Mouse (Mus musculus): ENCODE measurements around the gene Immt. TPM values are rescaled to one million over a fixed set of nuclear protein-coding genes. Genes with fewer than 3 reads are reported as not detected.

The Immt gene
- 165 and 167 TPM in 2 replicates for polyA plus RNA-seq (2015; fragmentation: Nextera tagmentation; extraction: Ambion mirVana)

DNA sequence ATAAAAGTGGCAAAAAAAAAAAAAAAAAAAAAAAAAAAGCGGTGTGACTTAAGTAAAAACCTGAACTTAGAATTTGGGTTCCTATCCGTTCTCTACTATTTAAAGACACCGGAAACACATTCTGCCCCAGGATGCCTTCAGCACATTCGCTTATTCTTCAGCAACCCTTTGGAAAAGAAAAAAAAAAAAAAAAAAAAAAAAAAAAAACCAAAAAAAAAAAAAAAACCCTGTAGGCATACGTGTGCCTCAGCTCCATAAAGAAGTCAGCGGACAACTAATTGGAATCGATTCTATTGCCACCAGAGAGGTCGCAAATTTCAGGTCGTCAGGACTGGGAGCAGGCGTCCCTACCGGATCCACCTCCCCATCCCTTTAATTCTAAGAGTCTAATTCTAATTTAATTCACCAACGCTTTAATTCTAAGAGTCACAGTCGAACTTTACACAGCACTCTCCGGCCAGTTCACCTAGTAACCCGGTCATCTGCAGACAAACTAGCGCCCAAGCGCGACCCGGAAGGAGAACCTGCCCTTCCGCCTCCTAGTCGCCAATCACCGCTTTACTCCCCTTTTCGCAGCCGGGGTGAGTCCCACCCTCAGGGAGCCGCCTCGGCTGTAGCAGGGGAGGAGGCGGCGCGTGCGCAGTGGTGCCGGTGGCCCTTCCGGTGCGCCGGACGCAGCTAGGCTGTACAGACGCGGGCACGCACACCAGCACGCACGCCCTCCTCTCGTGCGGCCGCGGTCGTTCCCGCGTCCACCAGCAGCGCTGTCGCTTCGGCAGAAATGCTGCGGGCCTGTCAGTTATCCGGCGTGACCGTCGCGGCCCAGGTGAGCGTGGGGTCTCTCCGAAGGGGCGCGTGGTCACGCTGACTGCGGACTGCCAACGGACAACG, at the start of gene Immt:
Immt (plus strand) TSS at position 642 of the 891 bp plus-strand sequence.
- WGBS, result under 1% methylated on average over 64 of the region's 64 CpGs
- peak; percentile 100 for ATAC-seq (ENCODE audit: low FRiP score)
- H3K36me3 ChIP-seq, result peaks cover 19% of the 10 kb centered on the region
- H3K9ac ChIP-seq, result peak within 1 kb of the TSS; percentile 90
- H3K9me3 ChIP-seq, result no peaks in the 10 kb centered on the region
- peak within 1 kb of the TSS; percentile 71 for H3K4me2 ChIP-seq
- 0 out of 2 replicates have a peak, but pooled peaks cover 3% of the 10 kb centered on the region for H3K27me3 ChIP-seq
- H3K27ac ChIP-seq, result peak within 1 kb of the TSS; percentile 94
- peaks cover 14% of the 10 kb centered on the region for H3K4me1 ChIP-seq (replicated peaks)
- H3K4me3 ChIP-seq, result peak within 1 kb of the TSS; percentile 95

DNA sequence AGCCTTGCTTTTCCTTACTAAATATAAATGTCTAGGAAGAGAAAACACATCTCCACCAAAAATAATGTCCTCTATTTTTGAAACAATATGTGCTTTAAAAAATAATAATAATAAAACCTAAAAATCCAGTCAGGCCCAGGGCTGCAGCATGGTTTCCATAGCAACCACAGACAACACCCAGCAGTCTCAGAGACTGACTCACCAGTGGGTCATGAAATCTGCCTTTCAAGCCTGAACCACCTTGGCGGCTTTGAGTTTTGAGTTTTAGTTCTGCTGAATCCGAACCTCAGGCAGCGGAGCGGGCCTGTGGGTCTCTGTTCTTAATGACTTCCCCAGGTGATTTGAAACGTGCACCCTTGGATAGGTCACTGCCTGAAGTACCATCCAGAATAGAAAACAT, 48.0 kb upstream of the Immt start:
- ATAC-seq (ENCODE audit: low FRiP score), result no peak
- Histone ChIP-seq H3K9me3 (no peaks in the 10 kb centered on the region), H3K9ac (no peak overlapping the region), H3K4me1 (replicated peaks) (no peaks in the 10 kb centered on the region), H3K4me3 (no peak overlapping the region), H3K36me3 (peaks cover 88% of the 10 kb centered on the region), H3K4me2 (no peak overlapping the region), H3K27ac (no peak overlapping the region), H3K27me3 (no peaks in the 10 kb centered on the region)
- 95% methylated on average over 5 of the region's 5 CpGs for WGBS

DNA sequence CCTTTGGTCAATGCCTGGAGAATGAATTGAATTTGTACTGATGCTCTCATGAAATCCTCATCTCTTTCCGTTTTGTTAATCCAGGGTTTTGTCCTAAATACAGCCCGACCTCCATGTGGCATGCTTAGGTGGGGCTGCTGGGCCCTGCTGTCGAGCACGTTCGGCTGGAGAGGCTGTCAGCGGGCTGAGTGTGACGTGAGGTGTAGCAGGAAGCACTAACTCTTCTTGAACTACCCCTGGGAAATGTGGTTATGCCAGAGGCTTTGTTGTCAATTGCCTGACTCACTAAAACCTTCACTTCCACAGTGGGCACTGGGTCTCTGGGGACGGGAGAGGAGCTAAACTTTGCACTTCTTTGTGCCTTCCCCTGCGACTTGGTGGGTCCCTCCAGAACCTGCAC, 42.8 kb upstream of the Immt start:
- Histone ChIP-seq H3K9me3 (no peaks in the 10 kb centered on the region), H3K9ac (no peak overlapping the region), H3K27ac (no peak overlapping the region), H3K4me3 (no peak overlapping the region), H3K4me2 (no peak overlapping the region), H3K27me3 (no peaks in the 10 kb centered on the region), H3K4me1 (replicated peaks) (no peaks in the 10 kb centered on the region), H3K36me3 (peaks cover 47% of the 10 kb centered on the region)
- ATAC-seq (ENCODE audit: low FRiP score), result no peak
- 83% methylated on average over 9 of the region's 9 CpGs for WGBS

DNA sequence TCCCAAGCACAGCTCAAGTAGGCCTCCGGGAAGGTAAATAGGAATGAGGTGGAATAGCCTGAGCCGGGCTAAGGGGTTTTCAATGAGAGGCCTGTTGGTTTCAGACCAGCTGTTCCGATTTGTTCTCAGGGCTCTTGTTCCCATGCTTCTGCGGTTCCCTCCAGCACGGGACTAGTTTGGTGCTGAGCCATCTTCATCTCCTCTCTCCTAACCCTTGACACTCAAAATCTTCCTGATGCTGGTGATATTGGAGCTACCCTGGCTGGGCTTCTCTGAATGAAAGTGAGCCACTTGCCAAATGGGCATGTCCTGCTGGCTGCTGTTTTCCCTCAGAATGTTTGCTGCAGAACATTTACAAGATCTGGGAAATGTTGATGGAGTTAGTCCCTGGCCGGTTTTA, 39.4 kb upstream of the Immt start:
- Histone ChIP-seq H3K4me3 (no peak overlapping the region), H3K9ac (no peak overlapping the region), H3K4me1 (replicated peaks) (no peaks in the 10 kb centered on the region), H3K27me3 (no peaks in the 10 kb centered on the region), H3K9me3 (no peaks in the 10 kb centered on the region), H3K36me3 (peaks cover 40% of the 10 kb centered on the region), H3K27ac (no peak overlapping the region), H3K4me2 (no peak overlapping the region)
- ATAC-seq (ENCODE audit: low FRiP score), result no peak
- 94% methylated on average over 6 of the region's 6 CpGs for WGBS

DNA sequence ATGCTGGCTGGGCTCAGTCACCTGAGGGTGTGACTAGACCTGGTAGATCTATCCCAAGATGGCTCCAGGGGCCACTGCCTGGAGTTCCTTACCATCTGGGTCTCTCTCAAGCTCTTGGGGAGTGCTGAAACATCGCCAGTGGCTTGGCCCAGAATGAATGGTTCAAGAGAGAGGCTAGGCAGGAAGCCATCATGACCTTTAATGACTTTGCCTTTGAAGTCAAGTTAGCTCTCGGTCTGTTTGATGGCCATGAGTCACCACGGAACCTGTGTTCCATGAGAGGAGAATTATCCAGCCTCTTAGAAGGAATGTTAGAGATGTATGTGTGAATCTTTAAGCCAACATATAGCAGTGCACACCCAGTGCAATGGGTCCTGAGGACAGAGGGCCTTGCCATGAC, 31.7 kb upstream of the Immt start:
- WGBS, result 89% methylated on average over 3 of the region's 3 CpGs
- Histone ChIP-seq H3K4me2 (no peak overlapping the region), H3K27ac (no peak overlapping the region), H3K9me3 (no peaks in the 10 kb centered on the region), H3K4me3 (no peak overlapping the region), H3K36me3 (peaks cover 58% of the 10 kb centered on the region), H3K9ac (no peak overlapping the region), H3K27me3 (no peaks in the 10 kb centered on the region), H3K4me1 (replicated peaks) (0 out of 2 replicates have a peak, but pooled peaks cover 3% of the 10 kb centered on the region)
- no peak for ATAC-seq (ENCODE audit: low FRiP score)

DNA sequence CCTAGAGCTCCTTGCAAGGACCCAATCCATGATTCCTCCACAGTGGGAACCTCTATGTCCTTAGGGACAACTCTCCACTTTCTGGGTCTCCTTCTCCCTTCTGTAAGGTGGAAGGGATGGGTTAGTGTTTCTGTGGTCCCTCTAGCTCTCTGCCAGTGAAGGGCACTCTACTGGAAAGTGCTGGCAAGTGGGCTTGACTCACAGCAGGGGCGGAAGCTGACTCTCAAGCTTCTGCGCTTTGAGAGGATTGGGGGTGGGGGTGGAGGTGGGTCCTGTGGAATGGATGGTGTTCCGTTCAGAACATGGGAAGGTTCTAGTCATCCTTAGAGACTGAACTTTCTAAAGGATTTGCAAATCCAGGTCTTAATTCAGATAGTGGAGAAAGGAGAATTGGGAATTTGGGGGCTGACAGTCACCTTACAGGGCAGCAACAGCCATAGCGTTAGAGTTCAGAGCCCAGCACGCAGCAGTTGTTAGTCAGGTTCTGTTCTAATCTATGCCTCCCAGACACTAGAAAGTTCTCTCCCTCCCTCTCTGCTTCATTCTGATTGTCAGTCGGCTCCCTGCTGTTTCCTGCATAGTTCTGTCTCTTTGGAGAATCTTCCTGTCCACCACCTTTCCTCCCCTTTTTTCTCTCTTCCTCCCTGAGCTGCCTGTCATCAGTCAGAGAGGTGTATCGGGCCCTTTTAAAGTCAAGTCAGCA, 30.0 kb upstream of the Immt start:
- 62% methylated on average over 7 of the region's 7 CpGs for WGBS
- ATAC-seq (ENCODE audit: low FRiP score), result no peak
- Histone ChIP-seq H3K27me3 (no peaks in the 10 kb centered on the region), H3K4me2 (no peak overlapping the region), H3K36me3 (peaks cover 50% of the 10 kb centered on the region), H3K9ac (no peak overlapping the region), H3K27ac (no peak overlapping the region), H3K4me1 (replicated peaks) (0 out of 2 replicates have a peak, but pooled peaks cover 3% of the 10 kb centered on the region), H3K9me3 (no peaks in the 10 kb centered on the region), H3K4me3 (no peak overlapping the region)

DNA sequence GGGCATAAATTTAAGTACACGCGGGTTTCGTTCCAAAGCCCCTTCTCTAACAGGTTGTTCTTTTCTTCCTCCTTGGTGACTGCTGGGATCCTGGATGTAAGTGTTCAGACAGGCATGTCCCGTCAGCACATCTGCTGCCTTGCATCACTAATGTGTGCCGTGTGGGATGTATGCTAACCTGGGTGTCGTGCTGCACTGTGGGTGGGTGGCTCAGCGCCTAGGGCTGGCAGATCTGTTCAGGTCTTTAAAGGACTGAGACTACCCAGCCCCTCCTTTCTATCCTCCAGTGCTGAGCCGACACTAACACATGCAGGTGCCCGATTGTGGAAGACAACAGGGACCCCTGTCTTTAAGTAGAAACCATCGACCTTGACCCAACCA, 29.4 kb upstream of the Immt start:
- WGBS, result 75% methylated on average over 10 of the region's 10 CpGs
- Histone ChIP-seq H3K4me2 (no peak overlapping the region), H3K27me3 (no peaks in the 10 kb centered on the region), H3K4me1 (replicated peaks) (0 out of 2 replicates have a peak, but pooled peaks cover 3% of the 10 kb centered on the region), H3K9ac (no peak overlapping the region), H3K27ac (no peak overlapping the region), H3K36me3 (peaks cover 49% of the 10 kb centered on the region), H3K9me3 (no peaks in the 10 kb centered on the region), H3K4me3 (no peak overlapping the region)
- ATAC-seq (ENCODE audit: low FRiP score), result no peak

DNA sequence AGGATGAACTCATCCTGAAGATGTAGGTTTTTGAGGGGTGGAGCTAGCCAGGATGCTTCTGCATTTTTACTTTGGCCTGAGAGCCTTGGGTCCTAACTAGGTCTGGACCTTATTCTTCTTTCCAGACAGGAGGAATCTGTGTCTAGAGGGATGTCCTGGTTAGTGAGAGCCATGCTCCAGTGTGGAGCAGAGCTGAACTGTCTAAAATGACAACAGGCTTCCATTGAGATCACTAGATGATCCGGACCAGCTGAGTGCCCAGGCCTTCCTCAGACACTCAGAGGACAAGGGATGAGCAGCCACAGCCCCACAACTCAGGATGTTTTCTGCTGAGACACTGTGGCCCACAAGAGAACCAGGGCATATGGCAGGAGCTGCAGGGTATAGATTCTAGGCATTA, 27.5 kb upstream of the Immt start:
- peaks cover 49% of the 10 kb centered on the region for H3K36me3 ChIP-seq

DNA sequence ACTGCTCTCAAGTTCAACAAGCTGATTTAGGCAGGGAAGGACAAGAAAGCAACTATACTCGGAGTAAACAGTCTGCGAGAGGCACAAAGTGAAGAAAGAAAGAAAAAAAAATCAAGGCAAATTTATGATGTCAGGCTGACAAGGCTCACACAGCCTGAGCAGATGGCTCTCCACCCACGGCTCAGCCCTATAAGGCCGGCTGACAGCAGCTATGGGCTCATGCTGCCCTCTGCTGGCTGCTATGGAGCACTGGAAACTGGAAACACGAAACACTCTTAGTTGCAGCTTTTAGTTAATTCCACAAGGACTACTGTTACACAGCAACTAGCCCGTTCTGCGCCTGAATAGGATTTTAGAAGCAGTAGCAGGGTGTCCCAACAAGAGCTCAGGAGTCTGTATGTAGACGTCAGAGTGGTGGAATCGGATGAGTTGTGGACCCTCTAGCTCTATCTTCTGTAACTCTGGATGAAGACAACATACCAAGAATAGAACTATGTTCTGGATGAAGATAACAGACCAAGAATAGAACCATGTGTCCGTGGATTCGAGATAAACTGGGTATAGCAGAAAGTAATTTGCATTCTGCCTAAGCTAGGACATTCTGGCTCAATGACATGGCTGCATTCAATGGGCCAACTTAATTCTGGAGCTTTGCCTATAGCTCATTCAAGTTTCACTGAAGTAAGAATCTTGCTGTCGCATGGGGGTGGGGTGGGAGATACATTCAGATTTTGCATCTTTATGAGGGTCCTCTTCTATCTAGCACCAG, 26.9 kb upstream of the Immt start:
- peaks cover 49% of the 10 kb centered on the region for H3K36me3 ChIP-seq
- no peak overlapping the region for H3K4me3 ChIP-seq
- H3K9ac ChIP-seq, result no peak overlapping the region
- 31% methylated on average over 12 of the region's 12 CpGs for WGBS
- H3K4me1 ChIP-seq (replicated peaks), result 0 out of 2 replicates have a peak, but pooled peaks cover 3% of the 10 kb centered on the region
- no peaks in the 10 kb centered on the region for H3K27me3 ChIP-seq
- ATAC-seq (ENCODE audit: low FRiP score), result peak; percentile 89
- H3K4me2 ChIP-seq, result no peak overlapping the region
- no peaks in the 10 kb centered on the region for H3K9me3 ChIP-seq
- H3K27ac ChIP-seq, result peak overlapping the region; percentile 72

More for the DNA sequence above, 27.5 kb upstream of the Immt start:
- no peak overlapping the region for H3K9ac ChIP-seq
- ATAC-seq (ENCODE audit: low FRiP score), result 0 out of 2 replicates have a peak, but pooled peaks have one; percentile 9
- H3K4me3 ChIP-seq, result no peak overlapping the region
- 91% methylated on average over 1 of the region's 1 CpGs for WGBS
- no peaks in the 10 kb centered on the region for H3K9me3 ChIP-seq
- H3K27me3 ChIP-seq, result no peaks in the 10 kb centered on the region
- H3K4me1 ChIP-seq (replicated peaks), result 0 out of 2 replicates have a peak, but pooled peaks cover 3% of the 10 kb centered on the region
- H3K4me2 ChIP-seq, result no peak overlapping the region
- H3K27ac ChIP-seq, result peak overlapping the region; percentile 72

DNA sequence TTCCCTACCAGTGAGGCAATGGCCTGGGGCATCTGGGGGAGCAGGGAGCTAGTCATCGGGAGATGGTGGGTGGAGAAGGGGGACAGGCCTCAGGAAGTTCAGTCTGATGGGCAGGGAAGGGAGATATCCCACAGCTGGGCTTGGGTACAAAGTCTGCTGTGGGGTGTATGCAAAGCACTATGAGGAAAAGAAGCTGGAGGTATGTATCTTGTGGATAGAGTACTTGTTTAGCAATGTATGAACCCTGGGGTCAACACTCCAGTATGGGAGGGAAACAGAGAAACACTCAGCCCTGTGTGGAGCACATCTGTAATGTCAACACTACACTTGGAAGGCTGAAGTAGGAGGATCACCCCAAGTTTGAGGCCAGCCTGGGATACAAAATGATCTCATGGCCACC, 24.4 kb upstream of the Immt start:
- H3K36me3 ChIP-seq, result peaks cover 53% of the 10 kb centered on the region
- WGBS, result 88% methylated on average over 1 of the region's 1 CpGs
- H3K27ac ChIP-seq, result no peak overlapping the region
- no peak for ATAC-seq (ENCODE audit: low FRiP score)
- no peak overlapping the region for H3K4me3 ChIP-seq
- no peak overlapping the region for H3K4me2 ChIP-seq
- H3K9me3 ChIP-seq, result no peaks in the 10 kb centered on the region
- H3K27me3 ChIP-seq, result no peaks in the 10 kb centered on the region
- 0 out of 2 replicates have a peak, but pooled peaks cover 3% of the 10 kb centered on the region for H3K4me1 ChIP-seq (replicated peaks)
- no peak overlapping the region for H3K9ac ChIP-seq

DNA sequence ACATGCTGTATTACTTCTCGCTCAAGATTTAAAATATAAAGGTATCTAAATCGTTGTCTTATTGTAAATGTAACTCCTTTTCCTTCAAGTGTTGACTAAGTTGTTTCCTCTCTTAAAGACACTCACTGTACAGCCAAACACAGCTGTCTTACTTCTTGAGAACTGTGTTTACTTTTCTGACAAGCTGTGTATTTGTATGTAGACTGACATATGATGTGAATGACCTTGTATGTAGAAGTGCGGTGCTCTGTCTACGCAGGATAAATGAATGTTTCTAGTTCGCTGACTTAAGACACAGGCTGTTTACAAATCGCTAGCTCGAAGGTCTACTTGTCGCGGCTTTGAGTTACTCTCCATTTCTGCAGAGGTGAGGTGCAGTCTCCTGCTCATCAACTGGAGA, 21.2 kb upstream of the Immt start:
- Histone ChIP-seq H3K36me3 (peaks cover 68% of the 10 kb centered on the region), H3K4me2 (no peak overlapping the region), H3K9me3 (no peaks in the 10 kb centered on the region), H3K9ac (no peak overlapping the region), H3K27me3 (no peaks in the 10 kb centered on the region), H3K4me1 (replicated peaks) (no peaks in the 10 kb centered on the region), H3K27ac (no peak overlapping the region), H3K4me3 (no peak overlapping the region)
- ATAC-seq (ENCODE audit: low FRiP score), result no peak
- 95% methylated on average over 9 of the region's 9 CpGs for WGBS

DNA sequence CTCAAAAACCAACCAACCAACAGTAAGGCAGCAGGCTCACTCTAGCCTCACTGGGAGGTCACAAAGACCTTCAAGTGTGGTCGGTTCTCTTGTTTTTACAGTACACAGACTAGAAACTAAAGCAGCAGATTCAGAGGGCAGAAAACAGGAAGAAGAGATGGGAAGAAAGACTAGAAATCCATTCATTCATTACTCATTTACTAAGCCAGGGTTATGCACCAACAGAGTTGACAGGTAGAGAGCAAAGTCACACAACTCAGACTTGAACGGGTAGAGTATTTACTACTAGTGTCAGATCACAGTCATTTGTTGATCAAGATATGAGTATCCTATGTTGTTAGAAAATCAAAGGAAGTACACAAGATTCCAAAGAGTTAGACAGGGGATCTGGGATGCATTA, 18.3 kb upstream of the Immt start:
- Histone ChIP-seq H3K27ac (no peak overlapping the region), H3K9me3 (no peaks in the 10 kb centered on the region), H3K4me1 (replicated peaks) (no peaks in the 10 kb centered on the region), H3K4me2 (no peak overlapping the region), H3K4me3 (no peak overlapping the region), H3K27me3 (no peaks in the 10 kb centered on the region), H3K36me3 (peaks cover 79% of the 10 kb centered on the region), H3K9ac (no peak overlapping the region)
- WGBS, result 91% methylated on average over 2 of the region's 2 CpGs
- no peak for ATAC-seq (ENCODE audit: low FRiP score)

Data from hindbrain, embryonic 13.5 days (tissue).